Mouse (Mus musculus): ENCODE measurements around the gene Prkacb.
A peak's percentile ranks its signal among the peaks of the same experiment; 100 is the strongest.

DNA sequence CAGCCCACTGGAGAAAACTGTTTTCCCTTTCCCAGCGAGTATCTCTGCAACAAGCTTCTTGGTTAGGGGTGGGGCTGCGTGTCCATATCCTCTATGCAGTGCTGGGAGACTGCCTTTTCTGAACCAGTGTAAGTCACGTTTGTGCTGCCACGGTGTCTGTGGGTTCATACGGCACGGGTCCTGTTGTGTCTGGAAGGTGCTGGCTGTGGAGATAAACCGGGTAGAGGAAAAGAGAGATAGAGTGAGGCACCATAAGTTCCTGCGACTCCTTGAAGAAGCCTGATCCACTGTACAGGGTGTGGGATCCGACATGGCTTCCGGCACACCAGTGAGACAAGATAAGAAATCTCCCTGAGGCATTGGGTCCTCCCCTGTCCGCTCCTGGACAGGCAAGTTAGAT lies 112.7 kb downstream of the Prkacb start:
- TF ChIP-seq RAD21 (IDR thresholded peaks at IDR 0.05; ENCODE audit: low read depth, low read length) (no peak), TCF12 (IDR thresholded peaks at IDR 0.05; ENCODE audit: low read depth, low read length) (peak; percentile 36; the same call in 1 of the 2 replicates), JUND (IDR thresholded peaks at IDR 0.05; ENCODE audit: low read depth, low read length) (no peak), NELFE (IDR thresholded peaks at IDR 0.05; ENCODE audit: low read depth, low read length) (no peak), ZNF384 (IDR thresholded peaks at IDR 0.05; ENCODE audit: low read depth, low read length) (no peak), EP300 (IDR thresholded peaks at IDR 0.05; ENCODE audit: low read depth in 1 of 2, low read length in 2 of 2) (peak in 1 of 2 experiments; percentile 13; a peak in 1 of 4 replicates), MYC (IDR thresholded peaks at IDR 0.05; ENCODE audit: low read depth, low read length) (no peak), CTCF (IDR thresholded peaks at IDR 0.05 in 2 of 3, conservative IDR thresholded peaks at IDR 0.05 in 1 of 3; ENCODE audit: control insufficient read depth in 1 of 3, insufficient read depth in 1 of 3, low read depth in 2 of 3, low read length in 3 of 3, poor library complexity in 1 of 3, severe bottlenecking in 1 of 3) (no peak), POLR2A (IDR thresholded peaks at IDR 0.05; ENCODE audit: control insufficient read depth in 1 of 2, insufficient read depth in 1 of 2, low read depth in 1 of 2, low read length in 2 of 2, poor library complexity in 1 of 2) (no peak), SMC3 (IDR thresholded peaks at IDR 0.05; ENCODE audit: low read depth, low read length) (no peak)
